Mouse (Mus musculus) intestine, embryonic 16.5 days (tissue): ENCODE measurements around the gene Glis3. TPM values are rescaled to one million over a fixed set of nuclear protein-coding genes. Genes with fewer than 3 reads are reported as not detected.

Experiments used
- ATAC-seq: fragments of 200-750 bp; cut with Nextera tagmentation; 2 replicates; pipeline ENCODE4 v1.8.0; 2017; ENCODE audit warnings: moderate TSS enrichment, moderate library complexity
- H3K27ac ChIP-seq: fragments of 300-500 bp; sonication (generic); 2 replicates; pipeline ENCODE4 v1.5.1; 2014; ENCODE audit warnings: mild to moderate bottlenecking, low read length
- H3K27me3 ChIP-seq: fragments of 300-500 bp; sonication (generic); replicated peaks from 2 replicates; pipeline ENCODE4 v1.6.1; 2014; ENCODE audit warnings: low read length, control low read depth, mixed read lengths; ENCODE audit not compliant: control insufficient read depth, insufficient read depth
- H3K36me3 ChIP-seq: fragments of 300-500 bp; sonication (generic); 2 replicates; pipeline ENCODE4 v1.6.1; 2014; ENCODE audit warnings: low read length, control low read depth; ENCODE audit not compliant: control insufficient read depth, insufficient read depth
- H3K4me1 ChIP-seq: fragments of 300-500 bp; sonication (generic); 2 replicates; pipeline ENCODE4 v1.6.1; 2014; ENCODE audit warnings: low read length, control low read depth, mixed read lengths; ENCODE audit not compliant: control insufficient read depth, insufficient read depth
- H3K4me2 ChIP-seq: fragments of 300-500 bp; sonication (generic); 2 replicates; pipeline ENCODE4 v1.6.1; 2014; ENCODE audit warnings: low read depth, low read length, control low read depth
- H3K4me3 ChIP-seq: fragments of 300-500 bp; sonication (generic); 2 replicates; pipeline ENCODE4 v1.5.1; 2014; ENCODE audit warnings: mild to moderate bottlenecking, low read length
- H3K9ac ChIP-seq: fragments of 300-500 bp; sonication (generic); 2 replicates; pipeline ENCODE4 v1.6.1; 2014; ENCODE audit warnings: low read depth, low read length
- H3K9me3 ChIP-seq: fragments of 300-500 bp; sonication (generic); 2 replicates; pipeline ENCODE4 v1.6.1; 2016; ENCODE audit warnings: low read length, control low read depth; ENCODE audit not compliant: control insufficient read depth
- WGBS: fragments of 180-500 bp; shearing (Covaris S2); extraction: QIAGEN DNeasy Blood & Tissue Kit; methylation state at CpG from one replicate; pipeline ENCODE4 v1.1.7; 2014; 5-methylcytosine and 5-hydroxymethylcytosine counted together
- polyA plus RNA-seq: library from polyadenylated mRNA; unstranded; fragments of >200 nt; fragmentation: Nextera tagmentation; extraction: Ambion mirVana; gene quantifications from 2 replicates; pipeline ENCODE4 v1.2.1, GENCODE M21; 2015

Gene Glis3
- polyA plus RNA-seq, 1 experiment from 2014 or later = 0.73 TPM

- 31% methylated on average over 7 of the region's 7 CpGs for WGBS
- Histone ChIP-seq H3K36me3 (no peaks in the 10 kb centered on the region), H3K27me3 (no peaks in the 10 kb centered on the region), H3K9me3 (no peaks in the 10 kb centered on the region), H3K4me1 (peaks cover 6% of the 10 kb centered on the region), H3K27ac (no peak overlapping the region), H3K4me3 (no peak overlapping the region), H3K4me2 (no peak overlapping the region), H3K9ac (no peak overlapping the region)
- no peak for ATAC-seq
Observed at GRCm38 (mm10) chr19:28559836-28560235, 120.0 kb downstream of the Glis3 start.

DNA sequence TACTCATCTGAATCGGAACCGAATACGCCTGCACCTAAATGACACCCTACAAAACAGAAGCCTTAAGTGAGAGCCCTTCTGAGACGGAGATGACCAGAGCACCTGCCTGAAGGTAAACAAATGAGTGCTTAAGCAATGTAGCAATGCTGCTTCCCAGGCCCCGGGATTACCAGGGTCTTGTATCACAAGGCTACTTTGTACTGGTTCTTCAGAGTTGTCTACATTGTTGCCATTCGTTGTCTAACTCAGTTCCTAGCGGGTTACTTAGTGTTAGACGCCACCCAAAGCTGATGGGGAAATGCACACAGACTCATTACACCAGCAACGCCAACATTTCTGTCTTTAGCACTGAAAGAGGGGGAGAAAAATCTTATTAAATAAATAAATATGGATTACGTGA, 120.5 kb downstream of the Glis3 start:
- H3K27ac ChIP-seq = no peak overlapping the region

DNA sequence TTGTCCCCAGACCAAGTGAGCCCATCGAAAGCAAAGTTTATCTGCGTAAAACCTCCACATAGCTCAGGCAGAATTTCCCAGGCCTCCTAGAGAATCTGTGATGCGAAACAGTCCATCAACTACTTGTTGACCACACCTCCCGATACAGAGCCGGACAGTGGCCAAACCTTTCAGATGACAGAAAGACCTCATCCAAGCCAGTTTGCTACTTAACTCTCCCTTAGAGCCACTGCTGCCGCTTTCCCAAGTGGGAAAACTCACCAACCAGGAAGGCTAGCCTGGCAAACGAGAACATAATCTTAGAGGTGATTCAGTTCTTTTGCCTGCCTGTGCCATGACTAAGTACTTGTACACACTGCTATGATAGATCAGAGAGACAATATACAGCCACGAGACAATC, 121.2 kb downstream of the Glis3 start:
- H3K9ac ChIP-seq = no peak overlapping the region
- no peaks in the 10 kb centered on the region for H3K27me3 ChIP-seq
- H3K27ac ChIP-seq = no peak overlapping the region
- no peaks in the 10 kb centered on the region for H3K36me3 ChIP-seq
- peaks cover 6% of the 10 kb centered on the region for H3K4me1 ChIP-seq
- no peaks in the 10 kb centered on the region for H3K9me3 ChIP-seq
- H3K4me2 ChIP-seq = no peak overlapping the region
- ATAC-seq = no peak
- no peak overlapping the region for H3K4me3 ChIP-seq
- WGBS = 71% methylated on average over 8 of the region's 8 CpGs

More for the DNA sequence above, 120.5 kb downstream of the Glis3 start:
- peaks cover 6% of the 10 kb centered on the region for H3K4me1 ChIP-seq
- no peak overlapping the region for H3K9ac ChIP-seq
- H3K9me3 ChIP-seq = no peaks in the 10 kb centered on the region
- H3K27me3 ChIP-seq = no peaks in the 10 kb centered on the region
- ATAC-seq = no peak
- H3K36me3 ChIP-seq = no peaks in the 10 kb centered on the region
- WGBS = 58% methylated on average over 10 of the region's 10 CpGs
- no peak overlapping the region for H3K4me3 ChIP-seq
- H3K4me2 ChIP-seq = no peak overlapping the region

GRCm38 (mm10) chr19:28557559-28558328, 122.1 kb downstream of the Glis3 start:
- no peak overlapping the region for H3K4me2 ChIP-seq
- no peak overlapping the region for H3K9ac ChIP-seq
- no peak for ATAC-seq
- H3K9me3 ChIP-seq = no peaks in the 10 kb centered on the region
- H3K27ac ChIP-seq = no peak overlapping the region
- peaks cover 6% of the 10 kb centered on the region for H3K4me1 ChIP-seq
- 50% methylated on average over 5 of the region's 5 CpGs for WGBS
- H3K4me3 ChIP-seq = no peak overlapping the region
- no peaks in the 10 kb centered on the region for H3K36me3 ChIP-seq
- no peaks in the 10 kb centered on the region for H3K27me3 ChIP-seq

GRCm38 (mm10) chr19:28555181-28555929, 124.5 kb downstream of the Glis3 start:
- no peak for ATAC-seq
- Histone ChIP-seq H3K27ac (no peak overlapping the region), H3K4me2 (no peak overlapping the region), H3K9me3 (no peaks in the 10 kb centered on the region), H3K9ac (no peak overlapping the region), H3K4me3 (no peak overlapping the region), H3K4me1 (no peaks in the 10 kb centered on the region), H3K27me3 (no peaks in the 10 kb centered on the region), H3K36me3 (no peaks in the 10 kb centered on the region)
- WGBS = 85% methylated on average over 6 of the region's 6 CpGs

- Histone ChIP-seq H3K9me3 (no peaks in the 10 kb centered on the region), H3K4me3 (no peak overlapping the region), H3K4me1 (no peaks in the 10 kb centered on the region), H3K36me3 (no peaks in the 10 kb centered on the region), H3K27ac (no peak overlapping the region), H3K9ac (no peak overlapping the region), H3K4me2 (no peak overlapping the region), H3K27me3 (no peaks in the 10 kb centered on the region)
- 26% methylated on average over 8 of the region's 8 CpGs for WGBS
- no peak for ATAC-seq
Observed at GRCm38 (mm10) chr19:28550611-28551010, 129.3 kb downstream of the Glis3 start.

- no peak overlapping the region for H3K4me2 ChIP-seq
- 97% methylated on average over 3 of the region's 3 CpGs for WGBS
- no peaks in the 10 kb centered on the region for H3K9me3 ChIP-seq
- H3K4me3 ChIP-seq = no peak overlapping the region
- no peak for ATAC-seq
- H3K9ac ChIP-seq = no peak overlapping the region
- H3K27ac ChIP-seq = no peak overlapping the region
- no peaks in the 10 kb centered on the region for H3K36me3 ChIP-seq
- H3K27me3 ChIP-seq = no peaks in the 10 kb centered on the region
- no peaks in the 10 kb centered on the region for H3K4me1 ChIP-seq
Observed at GRCm38 (mm10) chr19:28546933-28547332, 132.9 kb downstream of the Glis3 start.

DNA sequence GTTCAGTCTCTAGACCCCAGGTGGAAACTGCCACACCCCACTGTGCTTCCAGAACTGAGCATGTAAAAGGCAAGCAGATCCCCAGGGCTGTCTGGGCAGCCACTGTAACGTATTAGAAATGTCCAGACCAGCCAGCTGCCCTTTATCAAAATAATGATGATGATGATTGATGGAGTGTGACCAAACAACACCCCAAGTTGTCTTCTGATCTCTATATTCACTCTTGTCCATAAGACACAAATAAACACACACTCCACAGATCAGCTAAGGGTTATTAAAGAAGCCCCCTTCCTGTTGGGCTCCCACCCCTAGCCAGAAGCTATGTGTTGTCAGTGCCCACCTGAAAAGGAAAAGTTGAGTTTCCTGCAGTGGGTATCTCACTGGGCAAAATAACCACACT, 134.4 kb downstream of the Glis3 start:
- Histone ChIP-seq H3K4me3 (no peak overlapping the region), H3K36me3 (no peaks in the 10 kb centered on the region), H3K27me3 (no peaks in the 10 kb centered on the region), H3K4me2 (no peak overlapping the region), H3K4me1 (no peaks in the 10 kb centered on the region), H3K27ac (no peak overlapping the region), H3K9ac (no peak overlapping the region), H3K9me3 (no peaks in the 10 kb centered on the region)
- WGBS = 54% methylated on average over 1 of the region's 1 CpGs
- ATAC-seq = no peak

- no peaks in the 10 kb centered on the region for H3K36me3 ChIP-seq
- H3K27me3 ChIP-seq = no peaks in the 10 kb centered on the region
- H3K27ac ChIP-seq = no peak overlapping the region
- no peak overlapping the region for H3K4me3 ChIP-seq
- WGBS = 68% methylated on average over 9 of the region's 9 CpGs
- no peaks in the 10 kb centered on the region for H3K4me1 ChIP-seq
- no peaks in the 10 kb centered on the region for H3K9me3 ChIP-seq
- no peak overlapping the region for H3K4me2 ChIP-seq
- no peak for ATAC-seq
- no peak overlapping the region for H3K9ac ChIP-seq
Observed at GRCm38 (mm10) chr19:28538813-28539212, 141.1 kb downstream of the Glis3 start.
